Mouse (Mus musculus) liver, postnatal 0 days (tissue): ENCODE measurements around the gene Arhgef6. TPM values are rescaled to one million over a fixed set of nuclear protein-coding genes. Genes with fewer than 3 reads are reported as not detected.

ENCODE experiments used
- ATAC-seq: fragments of 200-750 bp; cut with Nextera tagmentation; 2 replicates; pipeline ENCODE4 v1.8.0; 2017; ENCODE audit warnings: mild to moderate bottlenecking, moderate library complexity
- DNase-seq: peaks from one replicate; pipeline ENCODE4 v3.0.0-alpha.2; 2016
- H3K27ac ChIP-seq: fragments of 300-500 bp; sonication (generic); 2 replicates; pipeline ENCODE4 v1.5.1; 2014; ENCODE audit warnings: antibody characterized with exemption, moderate library complexity, mild to moderate bottlenecking, low read depth
- H3K27me3 ChIP-seq: fragments of 300-500 bp; sonication (generic); 2 replicates; pipeline ENCODE4 v1.6.1; 2014; ENCODE audit warnings: low read length, control low read depth, mixed read lengths; ENCODE audit not compliant: insufficient read depth
- H3K36me3 ChIP-seq: fragments of 300-500 bp; sonication (generic); replicated peaks from 2 replicates; pipeline ENCODE4 v1.6.1; 2014; ENCODE audit warnings: mild to moderate bottlenecking, control low read depth, low read length, moderate library complexity, mixed read lengths; ENCODE audit not compliant: insufficient read depth
- H3K4me1 ChIP-seq: fragments of 300-500 bp; sonication (generic); 2 replicates; pipeline ENCODE4 v1.6.1; 2014; ENCODE audit warnings: antibody characterized with exemption, mild to moderate bottlenecking, control low read depth; ENCODE audit not compliant: insufficient read depth
- H3K4me2 ChIP-seq: fragments of 300-500 bp; sonication (generic); 2 replicates; pipeline ENCODE4 v1.6.1; 2014; ENCODE audit warnings: low read depth, mild to moderate bottlenecking, low read length, moderate library complexity, mixed read lengths
- H3K4me3 ChIP-seq: fragments of 300-500 bp; sonication (generic); 2 replicates; pipeline ENCODE4 v1.5.1; 2014; ENCODE audit warnings: low read depth, low read length
- H3K9ac ChIP-seq: fragments of 300-500 bp; sonication (generic); replicated peaks from 2 replicates; pipeline ENCODE4 v1.6.1; 2014; ENCODE audit warnings: mild to moderate bottlenecking, moderate library complexity
- H3K9me3 ChIP-seq: fragments of 300-500 bp; sonication (generic); 2 replicates; pipeline ENCODE4 v1.6.1; 2016; ENCODE audit warnings: mild to moderate bottlenecking, control low read depth, low read length, mixed read lengths
- CTCF ChIP-seq: sonication (generic); IDR thresholded peaks from 2 replicates; pipeline ENCODE4 v1.5.1; 2016; ENCODE audit warnings: antibody characterized with exemption, low read depth
- EP300 ChIP-seq: IDR thresholded peaks from 2 replicates; pipeline ENCODE4 v1.6.1; 2016; ENCODE audit warnings: antibody characterized with exemption, low read depth, mild to moderate bottlenecking
- WGBS: fragments of 180-500 bp; shearing (Covaris S2); extraction: QIAGEN DNeasy Blood & Tissue Kit; methylation state at CpG from one replicate; pipeline ENCODE4 v1.1.7; 2014; ENCODE audit not compliant: insufficient replicate concordance; 5-methylcytosine and 5-hydroxymethylcytosine counted together
- polyA plus RNA-seq: library from polyadenylated mRNA; unstranded; fragments of >200 nt; fragmentation: Nextera tagmentation; extraction: Ambion mirVana; gene quantifications from 2 replicates; pipeline ENCODE4 v1.2.1, GENCODE M21; 2015

Arhgef6 gene
- polyA plus RNA-seq, 1 experiment from 2014 or later: 5.9 TPM

GRCm38 (mm10) chrX:57216271-57216670 is 122.3 kb downstream of the Arhgef6 start:
- TF ChIP-seq EP300 (no peak), CTCF (no peak)
- Histone ChIP-seq H3K4me1 (no peaks in the 10 kb centered on the region), H3K27me3 (no peaks in the 10 kb centered on the region), H3K27ac (no peak overlapping the region), H3K9ac (no peak overlapping the region), H3K4me3 (no peak overlapping the region), H3K36me3 (no peaks in the 10 kb centered on the region), H3K9me3 (no peaks in the 10 kb centered on the region), H3K4me2 (no peak overlapping the region)
- WGBS: 59% methylated on average over 5 of the region's 5 CpGs
- ATAC-seq (no peak), DNase-seq (no peak)

GRCm38 (mm10) chrX:57215495-57215894 is 123.0 kb downstream of the Arhgef6 start:
- Histone ChIP-seq H3K27me3 (no peaks in the 10 kb centered on the region), H3K9me3 (no peaks in the 10 kb centered on the region), H3K4me1 (no peaks in the 10 kb centered on the region), H3K27ac (no peak overlapping the region), H3K36me3 (no peaks in the 10 kb centered on the region), H3K4me2 (no peak overlapping the region), H3K4me3 (no peak overlapping the region), H3K9ac (no peak overlapping the region)
- 83% methylated on average over 4 of the region's 4 CpGs for WGBS
- DNase-seq: no peak
- ATAC-seq: no peak
- TF ChIP-seq EP300 (no peak), CTCF (no peak)

GRCm38 (mm10) chrX:57212862-57213261 is 125.7 kb downstream of the Arhgef6 start:
- Histone ChIP-seq H3K4me2 (no peak overlapping the region), H3K4me1 (no peaks in the 10 kb centered on the region), H3K27me3 (no peaks in the 10 kb centered on the region), H3K9me3 (no peaks in the 10 kb centered on the region), H3K36me3 (no peaks in the 10 kb centered on the region), H3K9ac (no peak overlapping the region), H3K27ac (no peak overlapping the region), H3K4me3 (no peak overlapping the region)
- WGBS: 68% methylated on average over 3 of the region's 3 CpGs
- DNase-seq (no peak), ATAC-seq (no peak)
- TF ChIP-seq CTCF (no peak), EP300 (no peak)

GRCm38 (mm10) chrX:57211876-57212275 is 126.7 kb downstream of the Arhgef6 start, which contains the start of gene Cd40lg:
Gene Cd40lg (plus strand): TSS chrX:57212143.
- ATAC-seq: no peak
- 73% methylated on average over 9 of the region's 9 CpGs for WGBS
- H3K4me3 ChIP-seq: no peak within 1 kb of the TSS
- H3K9me3 ChIP-seq: no peaks in the 10 kb centered on the region
- DNase-seq: no peak
- TF ChIP-seq EP300 (no peak), CTCF (no peak)
- no peak within 1 kb of the TSS for H3K27ac ChIP-seq
- H3K4me2 ChIP-seq: no peak within 1 kb of the TSS
- H3K27me3 ChIP-seq: no peaks in the 10 kb centered on the region
- H3K9ac ChIP-seq: no peak within 1 kb of the TSS
- H3K36me3 ChIP-seq: no peaks in the 10 kb centered on the region
- no peaks in the 10 kb centered on the region for H3K4me1 ChIP-seq

- DNase-seq: no peak
- WGBS: 47% methylated on average over 1 of the region's 1 CpGs
- no peaks in the 10 kb centered on the region for H3K4me1 ChIP-seq
Measured at GRCm38 (mm10) chrX:57210591-57210990, 127.9 kb downstream of the Arhgef6 start.

GRCm38 (mm10) chrX:57200397-57200796 is 138.1 kb downstream of the Arhgef6 start:
- H3K4me3 ChIP-seq: no peak overlapping the region
- no peak for ATAC-seq
- no peak overlapping the region for H3K9ac ChIP-seq
- no peak for DNase-seq
- no peaks in the 10 kb centered on the region for H3K27me3 ChIP-seq
- WGBS: 52% methylated on average over 2 of the region's 2 CpGs
- no peaks in the 10 kb centered on the region for H3K4me1 ChIP-seq
- TF ChIP-seq CTCF: no peak
- no peaks in the 10 kb centered on the region for H3K9me3 ChIP-seq
- H3K36me3 ChIP-seq: no peaks in the 10 kb centered on the region
- H3K27ac ChIP-seq: no peak overlapping the region
- H3K4me2 ChIP-seq: no peak overlapping the region

More at GRCm38 (mm10) chrX:57210591-57210990, 127.9 kb downstream of the Arhgef6 start:
- Histone ChIP-seq H3K36me3 (no peaks in the 10 kb centered on the region), H3K4me2 (no peak overlapping the region), H3K27me3 (no peaks in the 10 kb centered on the region), H3K9ac (no peak overlapping the region), H3K4me3 (no peak overlapping the region), H3K27ac (no peak overlapping the region), H3K9me3 (no peaks in the 10 kb centered on the region)
- ATAC-seq: no peak
- no peak for TF ChIP-seq CTCF
- no peak for TF ChIP-seq EP300

- Histone ChIP-seq H3K9ac (no peak overlapping the region), H3K36me3 (no peaks in the 10 kb centered on the region), H3K4me3 (no peak overlapping the region), H3K27ac (no peak overlapping the region), H3K4me2 (no peak overlapping the region), H3K9me3 (no peaks in the 10 kb centered on the region), H3K4me1 (no peaks in the 10 kb centered on the region), H3K27me3 (no peaks in the 10 kb centered on the region)
- DNase-seq (no peak), ATAC-seq (no peak)
- TF ChIP-seq EP300: no peak
- TF ChIP-seq CTCF: no peak
- WGBS: 55% methylated on average over 2 of the region's 2 CpGs
Measured at GRCm38 (mm10) chrX:57198036-57198435, 140.5 kb downstream of the Arhgef6 start.
